Mouse (Mus musculus) heart, adult 2 months (tissue): ENCODE results near the gene Trappc3.

ENCODE experiments used
- CTCF ChIP-seq: fragments of 200-600 bp; IDR thresholded peaks from 2 replicates; pipeline ENCODE4 v1.8.1; 2022; ENCODE audit warnings: antibody characterized with exemption, mild to moderate bottlenecking, moderate library complexity
- POLR2A ChIP-seq: fragments of 200-500 bp; IDR thresholded peaks from 2 replicates; pipeline ENCODE4 v1.6.1; 2011; ENCODE audit warnings: mild to moderate bottlenecking, low read depth, low read length, control low read depth; ENCODE audit not compliant: insufficient read depth

DNA sequence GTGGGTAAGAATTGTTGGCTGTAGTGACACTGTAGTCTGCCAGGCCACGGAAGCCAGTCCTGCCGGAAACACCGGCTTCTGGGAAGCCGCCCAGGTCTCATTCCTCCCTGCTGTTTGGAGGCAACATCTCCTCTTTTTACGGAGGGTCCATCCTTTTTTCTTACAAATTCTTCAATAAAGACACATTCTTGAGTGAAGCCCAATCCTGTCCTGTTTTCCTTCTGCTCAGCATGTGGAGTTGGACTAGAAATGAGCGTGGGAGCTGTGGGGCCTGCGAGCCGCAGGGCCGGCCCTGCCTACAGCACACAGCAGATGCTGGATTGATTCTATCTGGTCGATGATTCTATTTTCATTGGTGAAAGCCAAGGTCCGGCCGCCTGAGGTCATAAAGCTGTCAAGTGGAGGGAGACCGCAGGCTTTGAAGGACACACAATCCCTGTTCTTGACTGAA, 13.6 kb downstream of the Trappc3 start:
- no peak for TF ChIP-seq POLR2A
- no peak for TF ChIP-seq CTCF
